Mouse (Mus musculus): ENCODE measurements around the gene Ube2r2. TPM values are rescaled to one million over a fixed set of nuclear protein-coding genes. Genes with fewer than 3 reads are reported as not detected.

The Ube2r2 gene
- polyA plus RNA-seq, 1 experiment from 2014 or later = 81.7 TPM

GRCm38 (mm10) chr4:41192544-41193512 is 57.3 kb downstream of the Ube2r2 start:
- H3K9ac ChIP-seq = no peak overlapping the region
- no peaks in the 10 kb centered on the region for H3K27me3 ChIP-seq
- H3K4me1 ChIP-seq = no peaks in the 10 kb centered on the region
- WGBS = 55% methylated on average over 14 of the region's 14 CpGs
- H3K4me2 ChIP-seq = no peak overlapping the region
- H3K9me3 ChIP-seq (replicated peaks) = no peaks in the 10 kb centered on the region
- peaks cover 98% of the 10 kb centered on the region for H3K36me3 ChIP-seq
- no peak overlapping the region for H3K4me3 ChIP-seq (replicated peaks)
- no peak; the same call in 1 of the 2 replicates for ATAC-seq (replicated peaks; ENCODE audit: low FRiP score)
- H3K27ac ChIP-seq = 0 out of 2 replicates have a peak overlapping the region, but pooled peaks have one; percentile 28

GRCm38 (mm10) chr4:41195328-41195727 is 59.8 kb downstream of the Ube2r2 start:
- no peak for ATAC-seq (replicated peaks; ENCODE audit: low FRiP score)
- Histone ChIP-seq H3K4me1 (no peaks in the 10 kb centered on the region), H3K9me3 (replicated peaks) (no peaks in the 10 kb centered on the region), H3K27me3 (no peaks in the 10 kb centered on the region), H3K4me3 (replicated peaks) (no peak overlapping the region), H3K36me3 (peaks cover 100% of the 10 kb centered on the region), H3K27ac (no peak overlapping the region), H3K9ac (no peak overlapping the region), H3K4me2 (no peak overlapping the region)
- 89% methylated on average over 15 of the region's 15 CpGs for WGBS

GRCm38 (mm10) chr4:41196861-41197610 is 61.5 kb downstream of the Ube2r2 start:
- Histone ChIP-seq H3K4me1 (no peaks in the 10 kb centered on the region), H3K4me3 (replicated peaks) (no peak overlapping the region), H3K27ac (no peak overlapping the region), H3K36me3 (peaks cover 100% of the 10 kb centered on the region), H3K9ac (no peak overlapping the region), H3K9me3 (replicated peaks) (no peaks in the 10 kb centered on the region), H3K4me2 (no peak overlapping the region), H3K27me3 (no peaks in the 10 kb centered on the region)
- 70% methylated on average over 3 of the region's 3 CpGs for WGBS
- ATAC-seq (replicated peaks; ENCODE audit: low FRiP score) = no peak

- Histone ChIP-seq H3K4me1 (no peaks in the 10 kb centered on the region), H3K4me2 (no peak overlapping the region), H3K27ac (no peak overlapping the region), H3K4me3 (replicated peaks) (no peak overlapping the region), H3K36me3 (peaks cover 97% of the 10 kb centered on the region), H3K9ac (no peak overlapping the region), H3K9me3 (replicated peaks) (no peaks in the 10 kb centered on the region), H3K27me3 (no peaks in the 10 kb centered on the region)
- ATAC-seq (replicated peaks; ENCODE audit: low FRiP score) = no peak
- 93% methylated on average over 8 of the region's 8 CpGs for WGBS
Observed at GRCm38 (mm10) chr4:41202135-41202534, 66.6 kb downstream of the Ube2r2 start.

GRCm38 (mm10) chr4:41205751-41206150 is 70.2 kb downstream of the Ube2r2 start:
- no peak for ATAC-seq (replicated peaks; ENCODE audit: low FRiP score)
- no peaks in the 10 kb centered on the region for H3K4me1 ChIP-seq
- 91% methylated on average over 8 of the region's 8 CpGs for WGBS
- H3K4me3 ChIP-seq (replicated peaks) = no peak overlapping the region
- H3K9me3 ChIP-seq (replicated peaks) = no peaks in the 10 kb centered on the region
- H3K36me3 ChIP-seq = peaks cover 97% of the 10 kb centered on the region
- no peaks in the 10 kb centered on the region for H3K27me3 ChIP-seq
- H3K9ac ChIP-seq = no peak overlapping the region
- H3K27ac ChIP-seq = no peak overlapping the region
- no peak overlapping the region for H3K4me2 ChIP-seq

GRCm38 (mm10) chr4:41208050-41208449 is 72.5 kb downstream of the Ube2r2 start:
- Histone ChIP-seq H3K27me3 (no peaks in the 10 kb centered on the region), H3K4me2 (no peak overlapping the region), H3K27ac (no peak overlapping the region), H3K9ac (no peak overlapping the region), H3K4me1 (no peaks in the 10 kb centered on the region), H3K9me3 (replicated peaks) (no peaks in the 10 kb centered on the region), H3K4me3 (replicated peaks) (no peak overlapping the region), H3K36me3 (peaks cover 96% of the 10 kb centered on the region)
- whole genome bisulfite sequencing = 87% methylated on average over 4 of the region's 4 CpGs
- ATAC-seq (replicated peaks; ENCODE audit: low FRiP score) = no peak

GRCm38 (mm10) chr4:41225412-41225811 is 89.9 kb downstream of the Ube2r2 start:
- Histone ChIP-seq H3K27ac (no peak overlapping the region), H3K4me2 (no peak overlapping the region), H3K36me3 (peaks cover 99% of the 10 kb centered on the region), H3K9ac (no peak overlapping the region), H3K4me3 (replicated peaks) (no peak overlapping the region), H3K4me1 (no peaks in the 10 kb centered on the region), H3K9me3 (replicated peaks) (no peaks in the 10 kb centered on the region), H3K27me3 (no peaks in the 10 kb centered on the region)
- no peak for ATAC-seq (replicated peaks; ENCODE audit: low FRiP score)
- WGBS = 87% methylated on average over 1 of the region's 1 CpGs

GRCm38 (mm10) chr4:41226351-41226750 is 90.8 kb downstream of the Ube2r2 start:
- no peak overlapping the region for H3K4me3 ChIP-seq (replicated peaks)
- no peak overlapping the region for H3K27ac ChIP-seq
- no peaks in the 10 kb centered on the region for H3K27me3 ChIP-seq
- peaks cover 98% of the 10 kb centered on the region for H3K36me3 ChIP-seq
- no peak overlapping the region for H3K9ac ChIP-seq
- H3K4me1 ChIP-seq = no peaks in the 10 kb centered on the region
- no peak overlapping the region for H3K4me2 ChIP-seq
- H3K9me3 ChIP-seq (replicated peaks) = no peaks in the 10 kb centered on the region
- no peak for ATAC-seq (replicated peaks; ENCODE audit: low FRiP score)
- 82% methylated on average over 3 of the region's 3 CpGs for WGBS

GRCm38 (mm10) chr4:41235621-41236020 is 100.1 kb downstream of the Ube2r2 start:
- Histone ChIP-seq H3K4me3 (replicated peaks) (no peak overlapping the region), H3K36me3 (peaks cover 62% of the 10 kb centered on the region), H3K9ac (no peak overlapping the region), H3K4me1 (no peaks in the 10 kb centered on the region), H3K9me3 (replicated peaks) (no peaks in the 10 kb centered on the region), H3K4me2 (no peak overlapping the region), H3K27me3 (no peaks in the 10 kb centered on the region), H3K27ac (no peak overlapping the region)
- ATAC-seq (replicated peaks; ENCODE audit: low FRiP score) = no peak
- WGBS = 86% methylated on average over 5 of the region's 5 CpGs

- Histone ChIP-seq H3K36me3 (peaks cover 55% of the 10 kb centered on the region), H3K27me3 (no peaks in the 10 kb centered on the region), H3K4me3 (replicated peaks) (no peak overlapping the region), H3K4me2 (no peak overlapping the region), H3K9ac (no peak overlapping the region), H3K9me3 (replicated peaks) (no peaks in the 10 kb centered on the region), H3K4me1 (no peaks in the 10 kb centered on the region), H3K27ac (no peak overlapping the region)
- ATAC-seq (replicated peaks; ENCODE audit: low FRiP score) = no peak
- WGBS = 66% methylated on average over 3 of the region's 3 CpGs
Observed at GRCm38 (mm10) chr4:41240916-41241315, 105.4 kb downstream of the Ube2r2 start.

Data from kidney, embryonic 15.5 days (tissue).